Mouse (Mus musculus): ENCODE data around the gene Srd5a3.
"Not testable (repeated sequence)": the region's sequence is repeated elsewhere in the genome, so short reads cannot be mapped to it uniquely, and the experiment has no call there.

The Srd5a3 gene

GRCm38 (mm10) chr5:76139808-76140729 is at the start of gene Srd5a3:
Gene Srd5a3 (plus strand): TSS chr5:76140271.
- DNase-seq (ENCODE audit: low read depth, low spot score) = peak; percentile 87

GRCm38 (mm10) chr5:76103809-76104208 is 36.3 kb upstream of the Srd5a3 start:
- DNase-seq (ENCODE audit: low read depth, low spot score) = not testable (repeated sequence)

- DNase-seq (ENCODE audit: low read depth, low spot score) = no peak
These were observed 32.8 kb upstream of the Srd5a3 start for GRCm38 (mm10) chr5:76107306-76107705.

- DNase-seq (ENCODE audit: low read depth, low spot score) = no peak
These were observed 31.6 kb upstream of the Srd5a3 start for GRCm38 (mm10) chr5:76108496-76108895.

GRCm38 (mm10) chr5:76111173-76111572 is 28.9 kb upstream of the Srd5a3 start:
- no peak for DNase-seq (ENCODE audit: low read depth, low spot score)

- DNase-seq (ENCODE audit: low read depth, low spot score) = no peak
These were observed 28.1 kb upstream of the Srd5a3 start for GRCm38 (mm10) chr5:76112016-76112415.

GRCm38 (mm10) chr5:76115436-76116041 is 24.5 kb upstream of the Srd5a3 start:
- no peak for DNase-seq (ENCODE audit: low read depth, low spot score)

GRCm38 (mm10) chr5:76118441-76118840 is 21.6 kb upstream of the Srd5a3 start:
- DNase-seq (ENCODE audit: low read depth, low spot score) = peak; percentile 37

GRCm38 (mm10) chr5:76120634-76121033 is 19.4 kb upstream of the Srd5a3 start:
- DNase-seq (ENCODE audit: low read depth, low spot score) = no peak

GRCm38 (mm10) chr5:76127584-76128316 is 12.3 kb upstream of the Srd5a3 start:
- DNase-seq (ENCODE audit: low read depth, low spot score) = no peak

GRCm38 (mm10) chr5:76130292-76130691 is 9.8 kb upstream of the Srd5a3 start:
- DNase-seq (ENCODE audit: low read depth, low spot score) = no peak

GRCm38 (mm10) chr5:76131990-76132389 is 8.1 kb upstream of the Srd5a3 start:
- no peak for DNase-seq (ENCODE audit: low read depth, low spot score)

GRCm38 (mm10) chr5:76135644-76136043 is 4.4 kb upstream of the Srd5a3 start:
- no peak for DNase-seq (ENCODE audit: low read depth, low spot score)

- DNase-seq (ENCODE audit: low read depth, low spot score) = no peak
These were observed 3.8 kb upstream of the Srd5a3 start for GRCm38 (mm10) chr5:76136271-76136670.

- DNase-seq (ENCODE audit: low read depth, low spot score) = no peak
These were observed 2.5 kb upstream of the Srd5a3 start for GRCm38 (mm10) chr5:76137586-76137985.

- DNase-seq (ENCODE audit: low read depth, low spot score) = no peak
These were observed 2.0 kb upstream of the Srd5a3 start for GRCm38 (mm10) chr5:76138071-76138470.

GRCm38 (mm10) chr5:76138512-76138911 is 1.6 kb upstream of the Srd5a3 start:
- DNase-seq (ENCODE audit: low read depth, low spot score) = no peak

- DNase-seq (ENCODE audit: low read depth, low spot score) = no peak
These were observed 850 bp upstream of the Srd5a3 start for GRCm38 (mm10) chr5:76139171-76139671.

GRCm38 (mm10) chr5:76140730-76141066 is 627 bp downstream of the Srd5a3 start:
- DNase-seq (ENCODE audit: low read depth, low spot score) = no peak

GRCm38 (mm10) chr5:76143356-76143755 is 3.3 kb downstream of the Srd5a3 start:
- no peak for DNase-seq (ENCODE audit: low read depth, low spot score)

- DNase-seq (ENCODE audit: low read depth, low spot score) = no peak
These were observed 6.3 kb downstream of the Srd5a3 start for GRCm38 (mm10) chr5:76146401-76146800.

GRCm38 (mm10) chr5:76149436-76149835 is 9.4 kb downstream of the Srd5a3 start:
- DNase-seq (ENCODE audit: low read depth, low spot score) = no peak

All from retina, postnatal 7 days (tissue).